Mouse (Mus musculus) heart, adult 2 months (tissue): ENCODE data around the gene Trim65. TPM values are rescaled to one million over a fixed set of nuclear protein-coding genes. Genes with fewer than 3 reads are reported as not detected.
A peak's percentile ranks its signal among the peaks of the same experiment; 100 is the strongest.

Experiments used
- DNase-seq, 2 experiments: peaks; one replicate each; pipeline ENCODE4 v3.0.0; 2021
- H3K27ac ChIP-seq: fragments of 200-600 bp; 2 replicates; pipeline ENCODE4 v1.8.1; 2022
- H3K27me3 ChIP-seq: fragments of 200-500 bp; 2 replicates; pipeline ENCODE4 v1.6.1; 2012; ENCODE audit warnings: mild to moderate bottlenecking, low read length, inconsistent platforms, mixed read lengths; ENCODE audit not compliant: control insufficient read depth, insufficient read depth
- H3K36me3 ChIP-seq: fragments of 200-500 bp; 2 replicates; pipeline ENCODE4 v1.6.1; 2012; ENCODE audit warnings: low read length, inconsistent platforms; ENCODE audit not compliant: control insufficient read depth, insufficient read depth
- H3K4me1 ChIP-seq: fragments of 200-500 bp; 2 replicates; pipeline ENCODE4 v1.6.1; 2011; ENCODE audit warnings: low read length; ENCODE audit not compliant: control insufficient read depth, insufficient read depth
- H3K4me3 ChIP-seq: fragments of 200-600 bp; 2 replicates; pipeline ENCODE4 v1.8.1; 2022
- H3K79me2 ChIP-seq: fragments of 200-500 bp; replicated peaks from 2 replicates; pipeline ENCODE4 v1.6.1; 2012; ENCODE audit warnings: mild to moderate bottlenecking, inconsistent platforms, low read length, moderate library complexity, mixed read lengths; ENCODE audit not compliant: control insufficient read depth, insufficient read depth
- H3K9ac ChIP-seq: fragments of 200-500 bp; 2 replicates; pipeline ENCODE4 v1.6.1; 2012; ENCODE audit warnings: low read depth, mild to moderate bottlenecking, control low read depth, inconsistent platforms, low read length, mixed read lengths
- CTCF ChIP-seq: fragments of 200-600 bp; IDR thresholded peaks from 2 replicates; pipeline ENCODE4 v1.8.1; 2022; ENCODE audit warnings: antibody characterized with exemption, mild to moderate bottlenecking, moderate library complexity
- EP300 ChIP-seq: fragments of 200-500 bp; IDR thresholded peaks from 2 replicates; pipeline ENCODE4 v1.6.1; 2011; ENCODE audit warnings: low read depth, low read length, control low read depth; ENCODE audit not compliant: insufficient read depth
- POLR2A ChIP-seq: fragments of 200-500 bp; IDR thresholded peaks from 2 replicates; pipeline ENCODE4 v1.6.1; 2011; ENCODE audit warnings: mild to moderate bottlenecking, low read depth, low read length, control low read depth; ENCODE audit not compliant: insufficient read depth
- WGBS: fragments of 180-500 bp; shearing (Covaris S2); methylation state at CpG from one replicate; pipeline ENCODE4 v1.1.7; 2018; 5-methylcytosine and 5-hydroxymethylcytosine counted together
- intact Hi-C: fragments of 180-260 bp; cut with DNase I; formaldehyde crosslinking; loops from one replicate; pipeline ENCODE4 v1.15.1; 2025
- polyA plus RNA-seq: library from polyadenylated mRNA; depleted of rRNA; stranded (reverse); fragments of >200 nt; gene quantifications from 2 replicates; pipeline ENCODE4 v1.2.3, GENCODE M21; 2012
- total RNA-seq, 2 experiments: library from RNA; stranded (reverse); gene quantifications; 2 replicates each; pipeline ENCODE4 v1.2.3; 2021

Trim65 gene
- total and polyA plus RNA-seq, 3 experiments, result 6.1 to 8.8 (median 8.6) TPM

DNA sequence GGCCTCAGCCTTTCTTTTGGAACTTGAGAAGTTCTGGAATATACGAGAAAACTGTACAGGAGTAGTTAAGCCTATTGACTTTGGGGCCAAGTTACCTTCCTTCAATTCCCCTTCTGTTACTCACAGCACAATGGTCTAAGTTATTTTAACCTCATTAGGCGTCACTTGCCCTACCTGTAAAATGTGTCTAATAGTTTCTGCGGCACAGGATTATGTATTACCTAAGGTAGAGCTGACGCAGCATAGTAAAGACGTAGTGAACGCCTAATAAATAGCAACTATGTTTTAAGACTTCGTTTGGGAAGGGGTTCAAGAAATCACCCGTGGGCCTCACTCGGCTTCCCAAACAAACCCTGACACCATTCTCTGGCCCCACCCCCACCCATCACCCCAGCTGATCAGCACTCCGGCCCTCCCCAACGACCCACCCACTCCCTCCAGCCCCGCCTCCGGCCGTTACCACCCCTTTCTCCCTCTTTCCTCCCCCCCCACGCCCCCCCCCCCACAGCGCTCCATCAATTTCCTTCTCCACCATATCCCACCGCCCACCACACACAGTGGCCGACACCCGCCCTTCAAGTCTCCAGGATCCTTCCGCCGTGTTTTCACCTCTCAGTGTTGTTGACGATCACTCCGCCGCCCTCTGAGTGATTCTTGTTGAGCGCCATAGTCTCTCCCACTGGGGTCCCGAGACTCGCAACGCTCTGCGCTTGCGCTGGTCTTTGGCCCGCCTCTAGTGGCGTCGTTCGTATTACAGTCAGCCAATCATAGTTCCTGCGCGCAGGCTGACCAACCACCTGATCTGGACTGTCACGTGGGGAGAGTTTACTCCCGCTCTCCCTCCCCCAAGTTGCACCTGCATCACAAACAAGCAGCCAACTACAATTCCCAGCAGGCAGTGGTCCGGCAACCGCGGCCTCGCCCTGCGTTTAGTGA, 44.4 kb downstream of the Trim65 start, which contains the start of gene Wbp2:
Gene Wbp2 (minus strand): TSS at position 738 of the 936 bp plus-strand sequence.
- 3% methylated on average over 39 of the region's 43 CpGs for WGBS
- DNase-seq, result peak; percentile 96 to 98
- no peak; the same call in 1 of the 2 replicates for TF ChIP-seq EP300
- TF ChIP-seq CTCF, result peak; percentile 41
- peak; percentile 93 for TF ChIP-seq POLR2A
- Histone ChIP-seq H3K4me3 (peak within 1 kb of the TSS; percentile 57), H3K27ac (peak within 1 kb of the TSS; percentile 88), H3K36me3 (no peaks in the 10 kb centered on the region; the same call in 1 of the 2 replicates), H3K9ac (peak within 1 kb of the TSS; percentile 76), H3K79me2 (no peaks in the 10 kb centered on the region; the same call in 1 of the 2 replicates), H3K4me1 (peaks cover 5% of the 10 kb centered on the region), H3K27me3 (no peaks in the 10 kb centered on the region)
- intact Hi-C loops, result loop anchor here (1.0 kb wide), 3 partner anchors 23 to 56 kb away; partner anchors contain the start of gene Unk

DNA sequence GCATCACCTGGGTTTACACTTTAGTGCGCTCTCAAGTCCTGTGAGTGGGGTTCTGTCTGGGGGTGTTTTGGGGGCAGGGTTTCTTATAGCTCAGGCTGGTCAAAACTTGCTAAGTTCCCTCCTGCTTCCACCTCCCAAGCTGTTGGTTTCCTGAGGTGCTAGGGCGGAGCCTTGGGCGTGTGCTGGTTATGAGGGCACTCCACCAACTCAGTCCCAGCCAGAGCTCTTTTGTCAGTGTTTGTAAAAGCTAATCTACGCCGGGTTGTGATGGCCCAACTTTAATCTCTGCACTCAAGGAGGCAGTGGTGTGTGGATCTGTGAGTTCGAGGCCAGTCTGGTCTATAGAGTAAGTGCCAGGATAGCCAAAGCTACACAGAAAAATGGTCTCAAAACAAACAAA, 46.8 kb downstream of the Trim65 start:
- H3K79me2 ChIP-seq, result no peaks in the 10 kb centered on the region; the same call in 1 of the 2 replicates
- H3K27me3 ChIP-seq, result no peaks in the 10 kb centered on the region
- no peak overlapping the region for H3K9ac ChIP-seq
- TF ChIP-seq POLR2A (no peak), CTCF (no peak), EP300 (no peak)
- intact Hi-C loops, result loop anchor here (5.0 kb wide), 2 partner anchors 133 to 147 kb away; no protein-coding TSS in a partner anchor
- no peak overlapping the region for H3K4me3 ChIP-seq
- no peak overlapping the region for H3K27ac ChIP-seq
- H3K36me3 ChIP-seq, result no peaks in the 10 kb centered on the region; the same call in 1 of the 2 replicates
- DNase-seq, result no peak
- 79% methylated on average over 6 of the region's 6 CpGs for WGBS
- peaks cover 5% of the 10 kb centered on the region for H3K4me1 ChIP-seq

DNA sequence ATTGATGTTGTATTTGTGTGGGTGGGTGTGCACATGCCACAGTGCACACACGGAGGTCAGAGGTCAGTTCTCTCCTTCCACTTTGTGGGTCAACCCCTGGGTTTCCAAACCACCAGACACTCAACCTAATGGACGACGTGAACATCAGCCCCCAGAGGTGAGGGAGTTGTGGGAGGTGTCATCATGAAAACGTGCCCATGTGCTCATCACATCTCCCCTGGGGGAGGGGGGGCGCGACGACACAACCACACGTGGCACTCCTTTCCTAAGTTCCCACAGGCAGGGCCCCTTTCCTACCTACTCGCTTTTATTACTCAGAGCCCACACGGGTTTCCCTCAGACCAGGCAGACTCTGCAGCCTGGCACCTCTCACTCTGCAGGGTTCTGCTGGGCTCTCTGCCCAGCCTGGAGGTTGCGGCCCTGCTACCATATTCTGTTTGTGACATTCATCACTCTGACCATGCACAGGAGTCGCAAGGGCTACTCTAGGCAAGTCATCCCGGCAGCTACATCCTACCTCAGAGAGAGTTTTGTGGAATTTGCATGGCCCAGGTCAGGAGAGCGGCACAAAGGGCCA, 47.7 kb downstream of the Trim65 start:
- no peak for DNase-seq
- Histone ChIP-seq H3K79me2 (no peaks in the 10 kb centered on the region; the same call in 1 of the 2 replicates), H3K4me1 (peaks cover 5% of the 10 kb centered on the region), H3K27me3 (no peaks in the 10 kb centered on the region), H3K9ac (no peak overlapping the region), H3K27ac (no peak overlapping the region), H3K36me3 (no peaks in the 10 kb centered on the region; the same call in 1 of the 2 replicates), H3K4me3 (no peak overlapping the region)
- no peak for TF ChIP-seq CTCF
- no peak for TF ChIP-seq EP300
- TF ChIP-seq POLR2A, result no peak
- WGBS, result 82% methylated on average over 14 of the region's 14 CpGs
- intact Hi-C loops, result loop anchor here (5.0 kb wide), 2 partner anchors 134 to 146 kb away; no protein-coding TSS in a partner anchor

DNA sequence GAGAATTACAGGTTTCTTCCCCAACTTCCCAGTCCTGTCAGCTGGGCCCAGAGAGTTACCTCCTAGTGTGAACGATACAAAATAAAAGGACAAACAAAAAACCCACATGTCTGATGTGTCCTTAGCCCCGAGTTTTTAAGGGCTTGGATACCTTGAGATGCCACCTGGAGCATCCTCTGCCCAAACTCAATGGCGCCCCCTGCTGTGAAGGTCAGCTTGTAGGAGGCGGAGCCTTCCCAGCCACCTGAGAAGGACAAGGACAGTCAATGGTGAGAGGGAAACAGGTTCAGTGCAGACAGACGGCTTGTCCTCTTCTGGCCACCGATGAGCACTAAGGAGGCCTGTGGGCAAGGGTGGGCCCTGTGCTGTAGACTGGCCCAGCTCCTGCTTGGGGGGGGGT, 49.8 kb downstream of the Trim65 start:
- peak; percentile 46 to 70 for DNase-seq
- Histone ChIP-seq H3K27ac (no peak overlapping the region), H3K4me3 (no peak overlapping the region), H3K36me3 (no peaks in the 10 kb centered on the region; the same call in 1 of the 2 replicates), H3K79me2 (no peaks in the 10 kb centered on the region; the same call in 1 of the 2 replicates), H3K9ac (no peak overlapping the region), H3K27me3 (no peaks in the 10 kb centered on the region), H3K4me1 (peaks cover 2% of the 10 kb centered on the region)
- no peak for TF ChIP-seq EP300
- no peak for TF ChIP-seq POLR2A
- peak; percentile 70 for TF ChIP-seq CTCF
- intact Hi-C loops, result loop anchor here (5.0 kb wide), 2 partner anchors 136 to 144 kb away; no protein-coding TSS in a partner anchor
- 77% methylated on average over 6 of the region's 6 CpGs for WGBS

DNA sequence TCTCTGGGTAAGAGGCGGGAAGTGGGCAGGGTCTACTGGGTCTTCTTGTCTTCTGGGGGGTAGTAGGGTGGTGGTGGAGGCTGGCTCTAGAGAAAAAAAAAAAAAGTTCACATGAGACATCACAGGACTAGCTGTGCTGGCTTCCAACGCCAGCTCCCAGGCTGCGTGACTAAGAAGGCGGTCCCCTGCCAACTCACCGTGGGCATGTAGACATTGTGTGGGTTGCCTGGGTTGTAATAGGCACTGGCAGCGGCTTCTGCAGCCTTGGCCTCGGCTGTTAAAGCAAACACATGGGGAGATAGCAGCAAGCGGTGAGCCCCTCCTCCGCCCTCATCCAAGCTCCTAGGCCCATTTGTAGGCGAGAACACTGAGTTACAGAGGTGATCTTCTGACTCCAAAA, 51.4 kb downstream of the Trim65 start:
- TF ChIP-seq EP300 (no peak), CTCF (no peak), POLR2A (no peak)
- Histone ChIP-seq H3K36me3 (no peaks in the 10 kb centered on the region), H3K9ac (no peak overlapping the region), H3K4me1 (no peaks in the 10 kb centered on the region), H3K27ac (no peak overlapping the region), H3K27me3 (no peaks in the 10 kb centered on the region), H3K79me2 (no peaks in the 10 kb centered on the region), H3K4me3 (no peak overlapping the region)
- intact Hi-C loops, result no loop called here
- WGBS, result 79% methylated on average over 10 of the region's 10 CpGs
- no peak for DNase-seq
